Mouse (Mus musculus) embryonic facial prominence, embryonic 13.5 days (tissue): Measurements from ENCODE around the gene Pbrm1. TPM values are rescaled to one million over a fixed set of nuclear protein-coding genes. Genes with fewer than 3 reads are reported as not detected.
A peak's percentile ranks its signal among the peaks of the same experiment; 100 is the strongest.

Source experiments
- ATAC-seq: fragments of 200-750 bp; cut with Nextera tagmentation; 2 replicates; pipeline ENCODE4 v1.8.0; 2017; ENCODE audit warnings: low read depth; ENCODE audit not compliant: insufficient number of reproducible peaks, insufficient read depth, low FRiP score, low TSS enrichment
- H3K27ac ChIP-seq: fragments of 300-500 bp; sonication (generic); 2 replicates; pipeline ENCODE4 v1.5.1; 2015; ENCODE audit warnings: moderate library complexity, mild to moderate bottlenecking, inconsistent platforms
- H3K27me3 ChIP-seq: fragments of 300-500 bp; sonication (generic); 2 replicates; pipeline ENCODE4 v1.6.1; 2015; ENCODE audit warnings: mild to moderate bottlenecking, inconsistent platforms
- H3K36me3 ChIP-seq: fragments of 300-500 bp; sonication (generic); 2 replicates; pipeline ENCODE4 v1.6.1; 2015; ENCODE audit warnings: mild to moderate bottlenecking, inconsistent platforms
- H3K4me1 ChIP-seq: fragments of 300-500 bp; sonication (generic); 2 replicates; pipeline ENCODE4 v1.6.1; 2015; ENCODE audit warnings: inconsistent platforms
- H3K4me2 ChIP-seq: fragments of 300-500 bp; sonication (generic); 2 replicates; pipeline ENCODE4 v1.6.1; 2015; ENCODE audit warnings: moderate library complexity, mild to moderate bottlenecking, inconsistent platforms
- H3K4me3 ChIP-seq: fragments of 300-500 bp; sonication (generic); 2 replicates; pipeline ENCODE4 v1.5.1; 2015; ENCODE audit warnings: mild to moderate bottlenecking, inconsistent platforms
- H3K9ac ChIP-seq: fragments of 300-500 bp; sonication (generic); 2 replicates; pipeline ENCODE4 v1.6.1; 2015; ENCODE audit warnings: mild to moderate bottlenecking, inconsistent platforms
- H3K9me3 ChIP-seq: fragments of 300-500 bp; sonication (generic); 2 replicates; pipeline ENCODE4 v1.6.1; 2016; ENCODE audit warnings: inconsistent platforms
- whole genome bisulfite sequencing: fragments of 180-500 bp; shearing (Covaris S2); methylation state at CpG from one replicate; pipeline ENCODE4 v1.1.7; 2015; ENCODE audit warnings: mixed read lengths; 5-methylcytosine and 5-hydroxymethylcytosine counted together
- polyA plus RNA-seq: library from polyadenylated mRNA; unstranded; fragments of >200 nt; fragmentation: Nextera tagmentation; extraction: Ambion mirVana; gene quantifications from 2 replicates; pipeline ENCODE4 v1.2.1, GENCODE M21; 2015

Gene Pbrm1
- polyA plus RNA-seq, 1 experiment from 2014 or later: 145 TPM

DNA sequence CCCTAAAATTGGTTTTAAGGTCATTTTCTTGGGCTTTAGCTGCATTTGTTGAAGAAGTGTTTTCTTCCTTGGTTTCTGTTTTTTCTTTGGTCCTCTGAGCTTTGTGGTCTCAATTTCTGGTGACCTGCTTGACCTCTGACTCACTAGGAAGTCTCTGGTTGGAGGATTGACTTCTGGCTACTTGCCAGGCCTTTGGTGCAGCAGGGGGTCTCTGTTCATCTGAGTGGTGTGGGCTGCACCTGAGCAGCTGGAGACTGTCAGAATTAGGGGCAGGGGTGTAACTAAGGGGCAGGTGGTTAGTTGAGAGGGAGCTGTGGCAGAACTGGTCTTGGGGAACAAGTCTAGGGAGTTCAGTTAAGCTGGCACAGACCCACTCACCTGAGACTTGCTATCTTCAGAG is 62.2 kb downstream of the Pbrm1 start:
- no peak overlapping the region for H3K4me2 ChIP-seq
- no peak overlapping the region for H3K9ac ChIP-seq
- H3K36me3 ChIP-seq: peaks cover 64% of the 10 kb centered on the region
- H3K27ac ChIP-seq: no peak overlapping the region
- no peaks in the 10 kb centered on the region for H3K27me3 ChIP-seq
- H3K4me3 ChIP-seq: no peak overlapping the region
- H3K4me1 ChIP-seq: no peaks in the 10 kb centered on the region
- H3K9me3 ChIP-seq: no peaks in the 10 kb centered on the region
- no peak for ATAC-seq

DNA sequence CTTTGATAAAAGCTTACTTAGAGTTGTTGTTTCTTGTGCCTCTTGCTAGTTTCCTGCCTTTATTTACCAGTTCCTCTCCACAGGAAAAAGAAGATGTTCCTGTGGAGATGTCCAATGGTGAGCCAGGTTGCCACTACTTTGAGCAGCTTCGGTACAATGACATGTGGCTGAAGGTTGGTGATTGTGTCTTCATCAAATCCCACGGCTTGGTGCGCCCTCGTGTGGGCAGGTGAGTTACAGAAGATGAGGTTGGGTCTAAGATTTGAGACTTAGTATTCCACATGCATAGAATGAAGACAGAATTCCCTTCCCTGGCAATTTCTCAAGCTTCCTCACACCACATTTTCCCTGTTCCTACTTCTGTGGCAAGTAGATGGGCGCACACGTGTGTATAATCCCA is 68.5 kb downstream of the Pbrm1 start:
- H3K36me3 ChIP-seq: peaks cover 81% of the 10 kb centered on the region
- no peaks in the 10 kb centered on the region for H3K9me3 ChIP-seq
- ATAC-seq: no peak
- H3K4me3 ChIP-seq: no peak overlapping the region
- H3K4me2 ChIP-seq: no peak overlapping the region
- no peak overlapping the region for H3K27ac ChIP-seq
- no peaks in the 10 kb centered on the region for H3K27me3 ChIP-seq
- H3K9ac ChIP-seq: no peak overlapping the region
- no peaks in the 10 kb centered on the region for H3K4me1 ChIP-seq
- WGBS: 80% methylated on average over 6 of the region's 6 CpGs

DNA sequence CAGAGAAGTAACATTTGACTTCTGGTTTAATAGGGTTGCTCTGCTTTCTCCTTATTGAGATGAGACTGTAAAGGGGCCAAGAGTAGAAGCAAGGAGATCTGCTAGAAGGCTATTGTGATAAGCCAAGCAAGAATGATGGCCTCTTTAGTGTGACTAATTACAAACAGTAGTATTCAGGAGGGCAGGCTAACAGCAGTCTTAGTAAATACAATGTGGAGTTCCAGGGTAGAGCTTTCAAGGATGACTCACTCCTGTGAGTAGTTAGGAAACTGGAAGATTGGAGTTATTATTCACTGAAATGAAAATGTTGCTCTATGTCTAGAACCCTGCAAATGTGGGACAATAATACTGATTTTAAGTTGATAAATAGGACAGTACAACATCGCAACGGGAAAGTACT is 69.6 kb downstream of the Pbrm1 start:
- WGBS: 97% methylated on average over 2 of the region's 2 CpGs
- Histone ChIP-seq H3K36me3 (peaks cover 81% of the 10 kb centered on the region), H3K27ac (no peak overlapping the region), H3K4me3 (no peak overlapping the region), H3K9me3 (no peaks in the 10 kb centered on the region), H3K27me3 (no peaks in the 10 kb centered on the region), H3K9ac (no peak overlapping the region), H3K4me1 (no peaks in the 10 kb centered on the region), H3K4me2 (no peak overlapping the region)
- no peak for ATAC-seq

DNA sequence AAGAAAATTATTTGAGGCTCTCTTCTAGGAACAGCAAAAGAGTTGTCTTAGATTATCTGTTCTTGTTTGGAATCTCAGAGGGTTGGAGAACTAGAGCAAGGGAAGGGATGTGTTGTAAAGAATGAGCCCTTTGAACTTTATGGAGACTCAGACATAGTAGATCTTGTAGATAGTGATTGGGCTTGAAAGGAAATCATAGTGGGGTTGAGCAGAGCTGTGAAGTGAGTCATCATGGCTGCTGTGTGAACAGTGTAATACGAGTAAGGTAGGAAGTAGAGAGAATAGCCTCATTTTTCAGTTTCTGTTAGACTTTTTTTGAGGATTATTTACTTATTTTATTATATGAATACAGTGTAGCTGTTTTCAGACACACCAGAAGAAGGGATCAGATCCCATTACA is 71.0 kb downstream of the Pbrm1 start:
- Histone ChIP-seq H3K27ac (no peak overlapping the region), H3K9ac (no peak overlapping the region), H3K4me1 (no peaks in the 10 kb centered on the region), H3K9me3 (no peaks in the 10 kb centered on the region), H3K36me3 (peaks cover 90% of the 10 kb centered on the region), H3K4me2 (no peak overlapping the region), H3K4me3 (no peak overlapping the region), H3K27me3 (no peaks in the 10 kb centered on the region)
- ATAC-seq: no peak
- WGBS: 93% methylated on average over 1 of the region's 1 CpGs

DNA sequence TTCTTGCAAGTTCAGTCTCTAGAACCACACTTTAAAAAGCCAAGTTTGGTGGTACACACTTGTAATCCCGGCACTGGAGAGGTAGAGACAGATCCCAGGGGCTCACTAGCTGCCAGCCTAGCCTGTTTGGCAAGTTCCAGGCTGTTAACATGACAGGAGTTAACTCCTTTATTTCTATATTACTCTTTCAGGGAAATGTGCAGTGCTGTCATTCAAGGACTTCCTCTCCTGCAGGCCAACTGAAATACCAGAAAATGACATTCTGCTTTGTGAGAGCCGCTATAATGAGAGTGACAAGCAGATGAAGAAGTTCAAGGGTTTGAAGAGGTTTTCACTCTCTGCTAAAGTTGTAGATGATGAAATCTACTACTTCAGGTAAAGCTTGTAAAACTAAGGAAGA is 86.2 kb downstream of the Pbrm1 start:
- Histone ChIP-seq H3K27ac (no peak overlapping the region), H3K4me2 (no peak overlapping the region), H3K9me3 (no peaks in the 10 kb centered on the region), H3K27me3 (no peaks in the 10 kb centered on the region), H3K9ac (no peak overlapping the region), H3K4me3 (no peak overlapping the region), H3K4me1 (no peaks in the 10 kb centered on the region), H3K36me3 (peaks cover 72% of the 10 kb centered on the region)
- no peak for ATAC-seq
- 77% methylated on average over 2 of the region's 2 CpGs for WGBS

DNA sequence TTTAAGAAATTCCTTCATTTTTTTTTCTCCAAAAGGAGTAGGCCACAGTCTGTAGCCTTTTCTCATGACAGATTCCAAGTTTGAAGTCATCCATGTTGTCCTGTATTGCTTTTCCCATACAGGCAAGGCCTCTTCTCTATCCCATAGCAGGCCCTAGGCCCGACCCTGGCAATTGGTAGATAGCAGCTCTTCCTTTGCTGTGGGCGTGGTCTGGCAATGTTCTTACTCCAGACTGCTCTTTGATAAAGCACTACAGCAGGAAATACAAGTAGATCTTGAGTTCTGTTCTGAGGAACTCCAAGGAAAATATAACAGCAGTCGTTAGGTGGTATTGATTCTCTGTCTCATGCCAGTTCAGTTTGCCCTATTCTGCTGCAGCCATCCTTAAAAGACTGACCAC is 91.7 kb downstream of the Pbrm1 start:
- Histone ChIP-seq H3K27me3 (no peaks in the 10 kb centered on the region), H3K4me1 (no peaks in the 10 kb centered on the region), H3K4me3 (no peak overlapping the region), H3K9me3 (no peaks in the 10 kb centered on the region), H3K4me2 (no peak overlapping the region), H3K9ac (no peak overlapping the region), H3K27ac (no peak overlapping the region), H3K36me3 (peaks cover 82% of the 10 kb centered on the region)
- no peak for ATAC-seq
- WGBS: 84% methylated on average over 3 of the region's 3 CpGs

DNA sequence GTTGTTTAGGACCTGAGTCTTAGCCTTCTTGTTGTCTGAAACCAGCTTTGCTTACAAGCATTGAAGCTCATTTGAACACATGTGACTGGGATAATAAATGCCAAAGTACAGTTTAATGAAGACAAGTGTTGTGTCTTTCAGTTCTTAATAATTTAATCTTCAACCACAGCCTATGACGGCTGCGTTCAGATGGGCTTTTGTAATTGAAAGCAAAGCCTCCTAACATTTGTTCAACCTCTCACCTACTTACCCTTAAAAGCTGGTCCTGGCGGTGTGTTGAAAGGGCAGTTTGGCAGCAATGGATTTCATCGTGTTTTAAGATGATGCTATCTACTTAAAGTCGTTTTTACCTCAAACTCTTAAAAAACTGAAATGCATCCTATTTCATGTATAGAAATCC is 93.2 kb downstream of the Pbrm1 start:
- Histone ChIP-seq H3K4me2 (no peak overlapping the region), H3K4me3 (no peak overlapping the region), H3K27ac (no peak overlapping the region), H3K36me3 (peaks cover 82% of the 10 kb centered on the region), H3K4me1 (no peaks in the 10 kb centered on the region), H3K27me3 (no peaks in the 10 kb centered on the region), H3K9ac (no peak overlapping the region), H3K9me3 (no peaks in the 10 kb centered on the region)
- ATAC-seq: no peak
- WGBS: 88% methylated on average over 5 of the region's 5 CpGs

DNA sequence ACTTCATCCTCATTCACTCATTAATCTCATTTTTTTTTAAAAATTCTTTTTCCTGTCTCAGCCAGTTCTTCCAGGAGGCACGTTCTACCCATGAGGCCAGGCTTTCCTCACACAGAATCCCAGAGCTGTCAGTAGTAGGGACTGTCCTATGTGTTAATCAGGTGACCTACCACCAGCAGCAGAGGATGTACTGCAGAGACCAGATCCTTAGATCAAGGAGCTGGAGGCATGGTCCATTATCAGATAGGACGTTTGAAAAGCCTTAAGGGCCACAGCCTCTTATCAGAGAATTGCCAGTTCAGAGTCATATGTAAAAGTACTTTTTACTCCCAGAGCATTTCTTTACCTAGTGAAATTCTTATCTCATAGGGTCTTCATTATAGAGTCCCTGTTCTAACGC is 95.1 kb downstream of the Pbrm1 start:
- ATAC-seq: no peak
- H3K27ac ChIP-seq: no peak overlapping the region
- no peaks in the 10 kb centered on the region for H3K9me3 ChIP-seq
- H3K4me3 ChIP-seq: no peak overlapping the region
- no peak overlapping the region for H3K9ac ChIP-seq
- no peaks in the 10 kb centered on the region for H3K4me1 ChIP-seq
- no peak overlapping the region for H3K4me2 ChIP-seq
- WGBS: 78% methylated on average over 3 of the region's 3 CpGs
- H3K36me3 ChIP-seq: peaks cover 80% of the 10 kb centered on the region
- H3K27me3 ChIP-seq: no peaks in the 10 kb centered on the region

DNA sequence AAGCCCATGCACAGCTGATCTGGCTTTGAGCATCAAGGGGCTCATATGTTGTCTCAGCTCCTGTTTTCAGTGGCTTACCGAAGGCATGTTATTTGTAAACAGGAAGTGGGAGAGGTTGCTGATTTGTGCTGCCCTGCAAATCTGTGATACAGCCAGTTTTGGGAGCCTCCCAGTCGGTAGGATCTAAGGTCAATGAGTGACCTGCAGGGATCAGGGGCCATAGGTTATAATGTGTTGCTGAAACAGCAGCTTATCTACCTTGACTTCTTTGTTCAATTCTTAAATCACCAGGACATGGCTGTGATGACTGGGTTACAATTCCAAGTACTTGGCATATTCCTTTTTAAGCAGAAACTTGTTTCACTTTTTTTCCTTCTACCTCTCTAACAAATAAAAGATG is 96.6 kb downstream of the Pbrm1 start:
- Histone ChIP-seq H3K9ac (no peak overlapping the region), H3K27ac (no peak overlapping the region), H3K4me3 (no peak overlapping the region), H3K4me1 (no peaks in the 10 kb centered on the region), H3K27me3 (no peaks in the 10 kb centered on the region), H3K36me3 (peaks cover 75% of the 10 kb centered on the region), H3K9me3 (no peaks in the 10 kb centered on the region), H3K4me2 (no peak overlapping the region)
- ATAC-seq: no peak
- WGBS: 53% methylated on average over 2 of the region's 2 CpGs

DNA sequence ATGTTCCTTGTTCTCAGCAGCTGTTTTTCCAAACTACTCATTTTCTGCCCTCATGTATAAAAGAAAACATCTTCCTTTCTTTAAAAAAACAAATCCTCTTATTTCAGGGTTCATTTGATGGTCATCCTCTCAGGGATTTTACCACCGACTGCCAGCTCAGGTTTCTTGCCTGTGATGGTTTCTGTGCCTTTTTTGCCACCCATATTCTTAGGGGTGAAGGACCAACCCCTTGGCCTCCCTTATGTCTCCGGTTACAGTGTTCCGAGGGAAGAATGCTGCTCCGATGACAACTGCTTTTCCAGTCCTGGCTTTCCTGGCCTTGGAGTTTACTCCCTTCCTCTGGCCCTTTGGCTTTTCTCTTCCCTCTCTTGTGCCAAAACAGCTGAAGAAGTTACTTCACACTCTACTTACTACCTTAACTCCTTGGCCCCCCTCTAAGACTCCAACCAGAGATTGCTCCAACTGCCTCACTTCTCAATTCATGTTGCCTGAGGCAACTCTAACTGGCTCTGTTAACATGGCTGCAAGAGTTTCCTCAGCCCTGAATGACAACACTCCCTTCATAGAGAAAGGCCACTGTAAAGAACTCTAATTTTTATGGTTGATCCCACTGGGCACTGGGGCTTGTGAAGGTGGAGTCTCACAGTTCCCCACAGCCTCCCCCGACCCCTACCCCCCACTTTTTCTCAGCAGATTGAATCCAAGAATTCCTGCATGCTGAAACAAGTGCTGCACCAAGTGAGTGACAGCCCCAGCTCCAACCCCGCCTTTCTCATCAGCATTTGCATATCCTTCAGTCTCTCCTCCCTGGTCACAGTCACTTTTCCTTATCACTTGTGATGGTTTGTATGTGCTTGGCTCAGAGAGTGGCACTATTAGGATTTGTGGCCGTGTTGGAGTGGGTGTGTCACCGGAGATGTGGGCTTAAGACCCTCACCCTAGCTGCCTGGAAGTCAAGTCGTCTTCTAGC is 106.5 kb downstream of the Pbrm1 start:
- peak overlapping the region; percentile 46 for H3K4me2 ChIP-seq
- no peak for ATAC-seq
- no peaks in the 10 kb centered on the region for H3K27me3 ChIP-seq
- peaks cover 40% of the 10 kb centered on the region for H3K4me1 ChIP-seq
- H3K4me3 ChIP-seq: no peak overlapping the region
- 34% methylated on average over 9 of the region's 9 CpGs for WGBS
- peaks cover 14% of the 10 kb centered on the region for H3K36me3 ChIP-seq
- peak overlapping the region; percentile 46 for H3K9ac ChIP-seq
- no peaks in the 10 kb centered on the region for H3K9me3 ChIP-seq
- peak overlapping the region; percentile 81 for H3K27ac ChIP-seq

DNA sequence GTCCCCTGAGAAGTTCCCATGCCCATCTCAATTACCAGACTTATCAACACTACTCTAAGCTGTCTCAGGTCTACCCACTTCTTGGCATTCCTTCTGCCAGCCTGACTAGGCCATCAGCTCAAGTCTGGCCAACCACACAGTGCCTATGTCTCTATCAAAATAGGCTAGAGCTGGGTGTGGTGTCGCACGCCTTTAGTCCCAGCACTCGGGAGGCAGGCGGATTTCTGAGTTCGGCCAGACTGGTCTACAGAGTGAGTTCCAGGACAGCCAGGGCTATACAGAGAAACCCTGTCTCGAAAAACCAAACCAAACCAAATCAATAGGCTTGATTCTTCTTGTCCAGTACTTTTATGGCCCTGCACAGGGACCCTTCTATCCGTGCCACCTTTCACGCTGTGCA is 107.9 kb downstream of the Pbrm1 start:
- Histone ChIP-seq H3K4me1 (peaks cover 44% of the 10 kb centered on the region), H3K36me3 (peaks cover 8% of the 10 kb centered on the region), H3K4me3 (0 out of 2 replicates have a peak overlapping the region, but pooled peaks have one; percentile 0), H3K27ac (no peak overlapping the region), H3K9ac (0 out of 2 replicates have a peak overlapping the region, but pooled peaks have one; percentile 11), H3K27me3 (no peaks in the 10 kb centered on the region), H3K9me3 (no peaks in the 10 kb centered on the region), H3K4me2 (peak overlapping the region; percentile 42; the same call in 1 of the 2 replicates)
- no peak for ATAC-seq
- 91% methylated on average over 8 of the region's 8 CpGs for WGBS

DNA sequence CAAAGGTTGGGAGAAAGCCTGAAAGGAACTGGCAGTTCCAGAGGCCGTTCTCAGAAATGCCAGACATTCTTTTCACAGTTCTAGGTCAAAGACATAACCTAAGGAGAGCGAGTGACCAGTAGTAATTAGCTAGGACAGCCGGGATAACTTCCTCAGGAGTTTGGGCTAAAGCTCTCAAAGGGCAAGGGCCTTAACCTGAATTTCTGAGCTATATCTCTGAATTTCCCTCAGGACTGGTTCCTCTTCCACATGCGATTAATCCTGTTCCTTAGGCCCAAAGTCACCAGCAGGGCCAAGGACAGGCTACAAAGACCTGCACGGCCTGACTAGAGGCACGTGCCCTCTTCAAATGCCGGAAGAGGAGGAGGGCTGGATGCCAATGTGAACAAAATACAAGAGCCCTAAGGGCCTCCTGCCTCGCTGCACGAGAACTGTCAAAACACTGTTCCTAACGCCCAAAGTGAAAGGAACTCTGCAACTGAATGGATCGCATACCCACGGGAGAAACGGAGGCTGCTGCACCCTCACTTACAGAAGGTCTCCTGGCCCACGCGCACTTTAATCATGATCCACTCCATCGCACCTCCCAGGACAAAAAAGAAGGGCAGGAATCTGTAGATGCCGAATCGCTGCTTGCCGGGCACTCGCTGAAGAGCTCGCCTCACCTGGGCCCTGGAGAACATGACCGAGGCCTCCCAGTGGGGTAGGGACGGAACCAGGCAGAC is 109.3 kb downstream of the Pbrm1 start:
- Histone ChIP-seq H3K4me1 (peaks cover 58% of the 10 kb centered on the region), H3K36me3 (peaks cover 2% of the 10 kb centered on the region), H3K4me3 (peak overlapping the region; percentile 77), H3K27me3 (no peaks in the 10 kb centered on the region), H3K9me3 (no peaks in the 10 kb centered on the region), H3K4me2 (peak overlapping the region; percentile 93), H3K27ac (peak overlapping the region; percentile 83), H3K9ac (peak overlapping the region; percentile 86)
- no peak for ATAC-seq
- 2% methylated on average over 23 of the region's 23 CpGs for WGBS
